Mouse (Mus musculus): ENCODE measurements around the gene Phkg1.
"Not testable (repeated sequence)": the region's sequence is repeated elsewhere in the genome, so short reads cannot be mapped to it uniquely, and the experiment has no call there.

Gene Phkg1

DNA sequence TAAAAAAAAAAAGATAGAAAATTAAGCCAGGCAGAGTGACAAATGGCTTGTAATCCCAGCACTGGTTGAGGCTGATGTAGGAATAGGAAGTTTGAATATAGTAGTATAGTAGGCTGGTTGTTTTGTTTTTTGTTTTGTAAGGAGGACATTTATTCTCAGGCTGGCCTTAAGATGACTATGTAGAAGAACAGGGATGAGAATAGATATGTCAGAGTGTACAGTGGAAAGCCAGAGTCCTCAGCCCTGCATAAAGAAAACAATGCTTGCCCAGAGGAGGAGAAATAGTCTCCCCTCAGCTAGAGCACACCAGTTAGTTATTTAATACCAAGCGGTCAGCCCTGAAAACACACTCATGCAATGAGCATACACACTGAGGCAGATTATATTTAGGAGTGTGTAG lies at the start of gene Phkg1:
Phkg1 (minus strand) TSS at position 101 of the 400 bp plus-strand sequence.
- DNase-seq (ENCODE audit: low spot score in 2 of 2), result no peak

DNA sequence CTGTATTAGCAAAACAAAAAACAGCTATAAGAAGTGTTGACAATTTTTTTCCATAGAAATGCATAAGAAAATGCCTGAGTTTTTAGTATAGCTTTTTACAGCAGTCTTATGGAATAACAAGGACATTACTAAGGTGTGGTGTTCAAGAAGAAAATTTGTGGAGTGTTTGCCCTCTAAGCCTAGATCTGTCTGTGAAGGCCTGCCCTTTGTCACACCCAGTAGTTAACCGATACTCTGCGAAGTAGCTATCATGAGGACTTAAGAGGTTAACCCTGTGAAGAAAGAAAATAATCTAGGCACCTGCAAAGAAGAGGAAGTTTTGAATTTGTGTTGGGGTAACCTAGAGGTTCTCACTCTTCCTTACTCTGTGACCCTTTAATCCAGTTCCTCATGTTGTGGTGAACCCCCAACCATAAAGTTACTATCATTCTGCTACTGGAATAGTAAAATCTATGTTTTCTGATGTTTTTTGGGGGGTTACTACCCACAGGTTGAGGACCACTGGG lies 49.2 kb upstream of the Phkg1 start:
- no peak for DNase-seq (ENCODE audit: low spot score in 2 of 2)

DNA sequence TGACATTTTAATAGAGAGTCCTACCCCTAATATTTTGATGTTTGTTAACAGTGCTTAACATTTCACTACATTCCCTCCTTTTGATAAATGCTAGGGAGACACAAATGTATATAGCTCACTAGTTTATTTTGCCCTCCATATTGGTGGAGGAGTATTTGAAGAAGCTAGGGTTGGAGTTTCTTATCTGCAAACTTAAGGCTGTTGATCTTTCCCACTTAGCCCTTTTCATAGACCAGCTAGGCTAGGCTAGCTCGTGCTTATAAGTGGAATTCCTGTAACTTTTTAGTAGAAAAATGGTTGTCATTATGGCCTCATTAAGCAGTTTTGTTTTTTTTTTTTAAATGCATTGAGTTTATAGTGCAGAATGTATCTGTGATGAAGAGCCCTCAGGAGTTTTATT lies 45.1 kb upstream of the Phkg1 start:
- DNase-seq (ENCODE audit: low spot score in 2 of 2), result no peak

GRCm38 (mm10) chr5:129942073-129942939 lies 44.0 kb upstream of the Phkg1 start:
- peak; percentile 18 for DNase-seq (ENCODE audit: low spot score in 2 of 2)

GRCm38 (mm10) chr5:129941495-129942045 lies 43.2 kb upstream of the Phkg1 start, which contains the start of gene Vkorc1l1:
TSS of gene Vkorc1l1 (plus strand) at chr5:129941970.
- peak; percentile 96 to 97 for DNase-seq (ENCODE audit: low spot score in 2 of 2)

DNA sequence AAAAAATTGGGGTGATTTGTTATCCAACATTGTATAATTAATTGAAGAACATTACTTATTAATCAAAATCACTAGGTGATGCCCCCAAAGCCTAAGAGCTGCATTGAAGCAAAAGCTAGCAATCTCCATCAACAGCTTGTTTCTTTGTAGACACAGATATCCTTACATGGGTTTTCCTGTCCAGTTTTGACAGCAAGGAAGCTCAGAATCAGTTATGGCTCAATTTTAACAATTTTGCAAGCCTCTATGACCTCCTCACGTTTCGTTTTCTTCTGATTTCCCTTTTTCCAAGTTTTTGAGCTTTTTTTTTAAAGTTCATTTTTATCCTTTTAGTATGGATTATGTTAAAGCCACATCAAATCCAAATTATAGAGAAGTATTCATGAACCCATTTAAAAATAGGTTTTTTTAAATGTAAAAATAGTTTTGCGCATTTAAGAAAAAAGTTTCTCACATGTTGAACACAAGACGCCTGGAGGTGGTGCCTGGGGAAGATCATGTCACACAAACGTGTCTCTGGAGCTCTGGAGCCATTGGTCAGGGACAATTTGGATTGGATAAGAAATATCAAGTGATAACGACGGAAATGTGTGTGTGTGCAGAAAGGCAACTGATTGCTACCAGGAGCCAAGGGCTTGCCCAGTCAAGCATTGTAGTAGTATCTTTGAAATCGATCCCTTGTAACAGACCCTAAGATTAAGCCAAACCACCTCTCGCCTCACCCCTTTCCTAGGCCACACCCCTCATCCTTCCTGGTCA lies 42.6 kb upstream of the Phkg1 start:
- DNase-seq (ENCODE audit: low spot score in 2 of 2), result no peak

DNA sequence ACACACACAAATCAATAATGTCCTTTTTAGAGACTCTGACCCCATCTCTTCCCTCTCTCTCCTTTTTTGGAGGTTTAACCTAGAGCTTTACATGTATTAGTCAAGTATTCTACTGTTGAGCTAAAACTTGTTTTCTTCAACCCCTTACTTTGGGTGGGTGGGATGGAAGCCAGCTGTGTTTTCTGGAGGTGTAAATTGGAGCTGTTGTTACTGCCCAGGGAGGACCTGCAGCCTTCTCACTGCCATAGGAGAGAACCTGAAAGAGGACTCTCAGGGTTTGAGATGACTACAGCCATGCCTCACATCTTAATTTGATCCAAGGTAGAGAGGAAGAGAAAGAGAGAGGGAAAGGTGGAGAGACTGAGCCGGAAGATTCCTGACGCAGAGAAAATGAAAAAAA lies 41.9 kb upstream of the Phkg1 start:
- no peak for DNase-seq (ENCODE audit: low spot score in 2 of 2)

DNA sequence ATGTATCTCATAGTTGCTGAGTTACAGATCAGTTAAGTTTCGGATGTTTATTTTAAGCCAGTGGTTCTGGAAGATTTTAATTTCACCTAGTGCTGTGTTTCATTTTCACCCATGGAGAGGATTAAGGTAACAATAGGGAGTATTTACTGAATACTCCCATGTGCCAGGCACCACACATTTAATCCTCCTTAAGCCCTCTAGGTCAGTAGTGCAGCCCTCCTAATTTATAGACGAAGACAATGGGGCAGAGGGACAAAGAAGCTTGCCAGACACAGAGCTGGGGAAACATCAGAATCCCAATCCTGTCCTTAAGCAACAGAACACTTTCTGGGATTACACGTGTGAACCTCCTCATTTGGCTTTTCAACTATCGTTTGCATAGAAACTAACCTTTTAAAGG lies 38.6 kb upstream of the Phkg1 start:
- no peak for DNase-seq (ENCODE audit: low spot score in 2 of 2)

DNA sequence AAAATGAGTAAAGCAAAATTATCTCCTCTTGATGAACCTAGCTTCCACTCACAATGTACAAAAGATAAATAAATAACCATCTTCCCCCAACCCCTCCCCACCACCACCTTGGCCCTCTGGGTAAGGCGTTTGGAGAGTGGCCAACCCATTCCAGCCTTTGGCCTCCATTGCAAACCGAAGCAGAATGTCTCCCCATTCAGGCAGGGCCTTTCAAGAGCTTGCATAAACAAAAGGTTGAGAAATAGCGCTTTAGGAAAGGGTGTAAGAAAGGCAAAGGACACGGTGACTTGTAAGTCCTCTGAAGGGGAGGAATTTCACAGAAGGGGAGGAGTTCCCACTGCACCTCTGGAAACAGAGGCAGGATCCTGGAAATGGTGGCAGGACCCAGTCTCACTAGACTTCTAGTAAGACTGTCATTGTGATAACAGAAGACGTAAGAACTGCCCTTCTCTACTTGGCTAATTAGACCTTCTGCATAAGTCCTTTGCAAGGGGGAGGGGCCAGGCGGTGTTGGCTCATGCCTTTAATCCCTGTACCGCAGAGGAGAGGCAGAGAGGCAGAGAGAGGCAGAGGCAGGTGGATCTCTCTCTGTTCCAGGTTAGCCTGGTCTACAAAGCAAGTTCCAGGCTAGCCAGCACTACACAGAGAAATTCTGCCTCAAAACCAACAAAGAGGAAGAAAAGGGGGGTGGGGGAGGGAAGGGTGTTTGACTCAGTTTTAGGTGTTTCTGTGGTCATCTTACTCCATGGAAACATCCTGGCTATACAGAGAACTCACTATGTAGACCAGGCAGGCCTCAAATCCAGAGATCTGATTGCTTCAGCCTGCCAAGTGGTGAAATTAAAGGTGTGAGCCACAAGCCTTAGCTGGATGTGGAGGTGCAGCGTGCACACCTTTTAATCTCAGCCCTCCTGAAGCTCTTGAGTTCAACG lies 31.8 kb upstream of the Phkg1 start:
- no peak for DNase-seq (ENCODE audit: low spot score in 2 of 2)

GRCm38 (mm10) chr5:129925933-129926332 lies 27.6 kb upstream of the Phkg1 start:
- DNase-seq (ENCODE audit: low spot score in 2 of 2), result no peak

DNA sequence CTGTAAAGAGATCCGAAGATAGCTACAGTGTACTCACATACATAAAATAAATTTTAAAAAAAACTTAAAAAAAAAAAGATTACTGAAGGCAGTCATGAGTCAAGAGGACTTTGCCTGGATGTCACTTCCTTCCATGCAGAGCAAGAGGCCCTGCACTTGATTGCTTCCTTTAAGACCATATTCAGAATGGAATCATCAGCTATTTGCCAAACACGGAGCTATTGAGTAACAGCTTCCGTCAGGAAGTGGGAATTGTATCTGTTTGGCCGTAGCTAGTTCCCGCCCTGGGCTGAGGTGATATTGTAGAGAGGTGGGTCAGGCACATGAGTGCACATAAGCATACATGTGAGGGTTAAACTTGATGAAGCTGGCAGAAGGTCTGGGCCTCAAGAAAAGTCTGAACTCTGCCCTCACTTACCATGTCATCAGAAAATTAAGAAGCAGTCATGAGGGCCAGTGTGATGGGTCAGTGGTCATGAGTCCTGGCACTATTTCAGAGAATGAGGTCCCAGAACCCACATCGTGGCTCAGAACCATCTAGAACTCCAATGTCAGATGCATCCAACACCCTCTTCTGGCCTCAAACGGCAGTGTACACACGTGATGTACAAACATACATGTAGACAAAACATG lies 26.6 kb upstream of the Phkg1 start:
- DNase-seq (ENCODE audit: low spot score in 2 of 2), result no peak

GRCm38 (mm10) chr5:129921972-129922371 lies 23.6 kb upstream of the Phkg1 start:
- DNase-seq (ENCODE audit: low spot score in 2 of 2), result no peak

GRCm38 (mm10) chr5:129919320-129919719 lies 21.0 kb upstream of the Phkg1 start:
- DNase-seq (ENCODE audit: low spot score in 2 of 2), result no peak

- DNase-seq (ENCODE audit: low spot score in 2 of 2), result no peak
Observed at GRCm38 (mm10) chr5:129918752-129919151, 20.4 kb upstream of the Phkg1 start.

DNA sequence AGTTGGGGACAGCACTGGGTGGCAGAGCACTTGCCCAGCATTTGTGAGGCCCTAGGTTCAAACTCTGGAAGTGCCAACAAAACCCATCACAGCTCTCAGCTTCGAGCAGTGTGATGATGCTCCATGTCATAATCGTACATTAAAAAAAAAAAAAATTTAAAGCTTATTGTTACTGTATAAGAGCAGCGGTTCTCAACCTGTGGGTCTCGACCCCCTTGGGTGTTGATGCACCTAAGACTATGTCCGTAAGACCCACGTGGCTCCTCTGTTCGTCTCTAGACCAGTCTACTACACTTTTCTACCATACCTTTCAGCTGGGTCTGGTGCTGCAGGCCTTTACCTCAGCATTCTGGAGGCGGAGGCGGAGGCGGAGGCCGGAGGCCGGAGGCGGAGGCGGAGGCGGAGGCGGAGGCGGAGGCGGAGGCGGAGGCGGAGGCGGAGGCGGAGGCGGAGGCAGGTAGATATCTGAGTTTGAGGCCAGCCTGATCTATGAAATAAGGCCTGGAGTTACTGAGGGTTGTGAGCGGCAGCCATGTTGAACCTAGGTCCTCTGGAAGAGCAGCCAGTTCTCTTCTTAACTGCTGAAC lies 19.8 kb upstream of the Phkg1 start:
- no peak for DNase-seq (ENCODE audit: low spot score in 2 of 2)

DNA sequence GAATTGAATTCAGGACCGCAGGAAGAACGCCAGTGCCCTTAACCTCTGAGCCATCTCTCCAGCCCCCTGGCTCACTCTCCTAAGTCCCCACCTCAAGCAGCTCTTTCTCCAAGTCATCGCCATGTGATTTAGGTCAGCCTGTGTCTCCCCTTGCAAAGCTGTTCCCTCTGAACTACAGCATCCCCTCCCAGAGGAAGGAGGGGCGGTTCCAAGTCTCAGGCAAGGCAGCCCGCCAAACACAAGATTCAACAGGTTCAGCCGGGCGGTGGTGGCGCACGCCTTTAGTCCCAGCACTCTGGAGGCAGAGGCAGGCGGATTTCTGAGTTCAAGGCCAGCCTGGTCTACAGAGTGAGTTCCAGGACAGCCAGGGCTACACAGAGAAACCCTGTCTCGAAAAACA lies 17.1 kb upstream of the Phkg1 start:
- not testable (repeated sequence) for DNase-seq (ENCODE audit: low spot score in 2 of 2)

DNA sequence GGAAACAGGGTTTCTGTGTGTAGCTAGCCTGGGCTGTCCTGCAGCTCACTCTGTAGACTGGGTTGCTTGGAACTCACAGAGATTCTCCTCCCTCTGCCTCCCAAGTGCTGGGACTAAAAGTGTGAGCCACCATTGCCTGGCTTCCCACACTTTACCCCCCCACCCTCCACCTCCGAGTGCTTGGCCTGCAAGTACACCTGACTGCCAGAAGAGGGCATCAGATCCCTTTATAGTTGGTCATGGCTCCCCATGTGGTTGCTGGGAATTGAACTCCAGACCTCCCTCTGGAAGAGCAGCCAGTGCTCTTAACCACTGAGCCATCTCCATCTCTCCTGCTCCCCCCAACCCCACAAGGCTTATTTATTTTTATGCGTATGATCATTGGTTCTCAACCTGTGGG lies 15.7 kb upstream of the Phkg1 start:
- DNase-seq (ENCODE audit: low spot score in 2 of 2), result no peak

- no peak for DNase-seq (ENCODE audit: low spot score in 2 of 2)
Observed at GRCm38 (mm10) chr5:129909591-129909990, 11.2 kb upstream of the Phkg1 start.

- DNase-seq (ENCODE audit: low spot score in 2 of 2), result no peak
Observed at GRCm38 (mm10) chr5:129909147-129909546, 10.8 kb upstream of the Phkg1 start.

- peak; percentile 88 to 93 for DNase-seq (ENCODE audit: low spot score in 2 of 2)
Observed at GRCm38 (mm10) chr5:129908242-129908965, 10.1 kb upstream of the Phkg1 start, which contains the start of gene Nupr1l. TSS of gene Nupr1l (plus strand) at chr5:129908540.
